Mouse (Mus musculus) cortical plate, adult 2 months (tissue): Measurements from ENCODE around the gene Cacna1d.

Source experiments
- CTCF ChIP-seq: fragments of 200-500 bp; IDR thresholded peaks from 2 replicates; pipeline ENCODE4 v1.5.1; 2011; ENCODE audit warnings: mild to moderate bottlenecking, control low read depth, low read length; ENCODE audit not compliant: insufficient read depth; ENCODE audit errors: extremely low read depth
- POLR2A ChIP-seq: fragments of 200-500 bp; IDR thresholded peaks from 2 replicates; pipeline ENCODE4 v1.6.1; 2011; ENCODE audit warnings: mild to moderate bottlenecking, low read length, control low read depth; ENCODE audit not compliant: insufficient read depth; ENCODE audit errors: extremely low read depth

GRCm38 (mm10) chr14:30204526-30204925, 286.7 kb downstream of the Cacna1d start:
- no peak for TF ChIP-seq POLR2A
- TF ChIP-seq CTCF, result no peak
